In the genomic region with DNA sequence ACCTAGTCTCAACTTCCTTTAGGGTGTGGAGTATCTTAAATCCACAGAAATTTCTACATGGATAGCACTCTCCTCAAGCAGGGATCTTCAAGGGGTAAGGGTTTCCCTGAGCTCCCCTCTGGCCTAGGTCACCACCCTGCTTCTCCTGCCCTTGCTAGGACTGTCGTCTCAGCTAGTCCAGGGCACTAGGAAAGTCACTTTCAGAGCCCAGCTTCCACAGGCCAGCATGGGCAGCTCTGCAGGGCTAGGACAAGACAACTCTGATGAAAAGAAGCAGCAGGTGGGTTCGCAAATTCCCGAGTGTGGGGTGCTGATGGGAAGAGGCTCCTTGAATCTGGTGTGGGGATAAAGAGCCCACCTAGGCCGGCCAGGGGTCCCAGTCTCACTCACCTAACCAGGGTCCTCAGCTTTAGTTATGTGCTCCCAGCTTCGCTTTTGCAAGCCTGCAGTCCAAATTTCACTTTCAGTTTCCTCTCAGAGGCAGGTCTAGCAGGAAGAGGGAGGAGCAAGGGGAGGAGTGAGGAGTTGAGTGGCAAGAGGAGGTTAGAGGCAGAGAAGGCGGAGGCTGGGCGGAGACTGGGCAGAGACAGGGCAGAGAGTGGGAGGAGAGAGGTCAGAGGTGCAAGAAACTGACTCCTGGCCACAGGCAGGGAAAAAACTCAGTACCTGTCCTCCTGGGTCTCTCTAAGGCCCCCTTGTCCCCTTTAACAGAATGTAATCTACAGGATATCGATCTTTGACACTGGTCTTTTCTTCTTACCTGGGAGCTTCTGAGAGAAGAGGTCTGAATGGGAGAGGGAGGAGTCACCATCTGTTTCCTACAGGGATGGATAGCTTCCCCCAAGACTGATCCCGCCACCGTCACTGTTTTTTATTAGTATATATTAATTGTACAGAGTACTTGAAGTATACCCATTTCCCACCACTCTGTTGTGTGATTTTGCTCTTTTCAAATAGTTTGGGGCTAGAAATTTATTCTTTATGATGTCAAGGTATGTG, we compare ENCODE assay signal across 8 mouse cellular contexts. TPM values are rescaled to one million over a fixed set of nuclear protein-coding genes. Genes with fewer than 3 reads are reported as not detected.
A peak's percentile ranks its signal among the peaks of the same experiment; 100 is the strongest.
DNase-seq lines count a peak whose midpoint lies in the region; ATAC-seq and TF ChIP-seq lines count a peak whose summit lies in the region.

A gene (minus strand): TSS at position 488 of the 999 bp plus-strand sequence.

- no peaks in the 10 kb centered on the region for H3K79me2 ChIP-seq in MEL (ENCODE audit: control insufficient read depth, insufficient read depth, low read length, poor library complexity)

- H3K27ac ChIP-seq in MEL (ENCODE audit: control insufficient read depth, low read depth, low read length): no peak within 1 kb of the TSS
- H3K27ac ChIP-seq in forebrain, embryonic 16.5 days (ENCODE audit: low read length): no peak within 1 kb of the TSS
- no peak within 1 kb of the TSS for H3K27ac ChIP-seq in neural tube, embryonic 15.5 days (replicated peaks)

- peak in 1 of 2 experiments; percentile 40; a peak in 1 of 4 replicates for TF ChIP-seq POLR2A in MEL (IDR thresholded peaks at IDR 0.05; ENCODE audit: control insufficient read depth in 1 of 2, insufficient read depth in 1 of 2, low read depth in 1 of 2, low read length in 2 of 2, poor library complexity in 1 of 2)
- peak; percentile 63; the same call in 1 of the 2 replicates for TF ChIP-seq POLR2A in lung, adult 2 months (IDR thresholded peaks at IDR 0.05; ENCODE audit: borderline replicate concordance, extremely low read depth, low read depth, low read length)

- no peaks in the 10 kb centered on the region for H3K9me3 ChIP-seq in MEL (replicated peaks; ENCODE audit: insufficient read depth, low read length)
- H3K9me3 ChIP-seq in forebrain, embryonic 16.5 days (ENCODE audit: control insufficient read depth, low read length): no peaks in the 10 kb centered on the region
- H3K9me3 ChIP-seq in neural tube, embryonic 15.5 days (replicated peaks): no peaks in the 10 kb centered on the region

- no peaks in the 10 kb centered on the region; a peak in 1 of 4 replicates for H3K36me3 ChIP-seq in MEL (ENCODE audit: control insufficient read depth in 1 of 2, insufficient read depth in 2 of 2, low read length in 2 of 2)
- H3K36me3 ChIP-seq in forebrain, embryonic 16.5 days (ENCODE audit: control insufficient read depth, insufficient read depth): no peaks in the 10 kb centered on the region
- H3K36me3 ChIP-seq in neural tube, embryonic 15.5 days: no peaks in the 10 kb centered on the region

- no peaks in the 10 kb centered on the region; a peak in 1 of 4 replicates for H3K4me1 ChIP-seq in MEL (ENCODE audit: control insufficient read depth in 1 of 2, insufficient read depth in 2 of 2, low read length in 2 of 2)
- no peaks in the 10 kb centered on the region for H3K4me1 ChIP-seq in forebrain, embryonic 16.5 days (replicated peaks; ENCODE audit: control insufficient read depth, insufficient read depth, low read length)
- H3K4me1 ChIP-seq in lung, adult 2 months (ENCODE audit: control insufficient read depth, insufficient read depth, low read length): no peaks in the 10 kb centered on the region
- H3K4me1 ChIP-seq in neural tube, embryonic 15.5 days: no peaks in the 10 kb centered on the region

- H3K27me3 ChIP-seq in MEL (ENCODE audit: control insufficient read depth in 1 of 2, insufficient read depth in 2 of 2, low read length in 2 of 2): no peaks in the 10 kb centered on the region; a peak in 1 of 4 replicates
- no peaks in the 10 kb centered on the region for H3K27me3 ChIP-seq in forebrain, embryonic 16.5 days (replicated peaks; ENCODE audit: control insufficient read depth, insufficient read depth, low read length)
- no peaks in the 10 kb centered on the region for H3K27me3 ChIP-seq in neural tube, embryonic 15.5 days (replicated peaks)

- peak; percentile 78 for ATAC-seq in forebrain, embryonic 16.5 days
- peak; percentile 63; the same call in 1 of the 2 replicates for ATAC-seq in neural tube, embryonic 15.5 days (ENCODE audit: low FRiP score)

- peak within 1 kb of the TSS; percentile 67 for H3K9ac ChIP-seq in MEL (ENCODE audit: control insufficient read depth, low read depth, low read length, poor library complexity, severe bottlenecking)
- H3K9ac ChIP-seq in forebrain, embryonic 16.5 days (replicated peaks; ENCODE audit: low read depth, low read length): no peak within 1 kb of the TSS
- H3K9ac ChIP-seq in neural tube, embryonic 15.5 days (replicated peaks): no peak within 1 kb of the TSS; the same call in 1 of the 2 replicates

- H3K4me3 ChIP-seq in MEL (ENCODE audit: control insufficient read depth in 1 of 2, insufficient read depth in 1 of 2, low read depth in 2 of 2, low read length in 2 of 2): peak within 1 kb of the TSS; percentile 73 to 100
- peak within 1 kb of the TSS; percentile 20 for H3K4me3 ChIP-seq in forebrain, embryonic 16.5 days (replicated peaks; ENCODE audit: low read length)
- H3K4me3 ChIP-seq in lung, adult 2 months (replicated peaks; ENCODE audit: extremely low read depth, low read depth, low read length): peak within 1 kb of the TSS; percentile 72
- H3K4me3 ChIP-seq in neural tube, embryonic 15.5 days (replicated peaks): peak within 1 kb of the TSS; percentile 38

- peak; percentile 94 for DNase-seq in MEL (ENCODE audit: low read depth, low spot score)
- peak; percentile 47 to 79 for DNase-seq in cerebellum, adult 18-20 months
- DNase-seq in heart, postnatal 36 days: peak; percentile 84 to 87
- peak; percentile 30 to 61 for DNase-seq in layer of hippocampus, adult 18-20 months (ENCODE audit: low spot score in 2 of 2)
- DNase-seq in lung, adult 2 months: peak; percentile 87
- peak; percentile 78 for DNase-seq in testis, postnatal 14 days (ENCODE audit: low spot score)

- TF ChIP-seq RAD21 in MEL (IDR thresholded peaks at IDR 0.05; ENCODE audit: low read depth, low read length): no peak

- no peak for TF ChIP-seq CTCF in MEL (IDR thresholded peaks at IDR 0.05 in 2 of 3, conservative IDR thresholded peaks at IDR 0.05 in 1 of 3; ENCODE audit: control insufficient read depth in 1 of 3, insufficient read depth in 1 of 3, low read depth in 2 of 3, low read length in 3 of 3, poor library complexity in 1 of 3, severe bottlenecking in 1 of 3)
- no peak for TF ChIP-seq CTCF in lung, adult 2 months (IDR thresholded peaks at IDR 0.05; ENCODE audit: insufficient read depth, low read length)

- intact Hi-C loops in heart, postnatal 36 days (cut with DNase I): loop anchor here (5.0 to 10.0 kb wide), 2 partner anchors 117 to 300 kb away; a partner anchor contains a TSS

- H3K4me2 ChIP-seq in forebrain, embryonic 16.5 days (ENCODE audit: low read length): peak within 1 kb of the TSS; percentile 24
- H3K4me2 ChIP-seq in neural tube, embryonic 15.5 days: peak within 1 kb of the TSS; percentile 50

- no peak for TF ChIP-seq EP300 in MEL (IDR thresholded peaks at IDR 0.05; ENCODE audit: low read depth in 1 of 2, low read length in 2 of 2)

- WGBS in forebrain, embryonic 16.5 days: 25% methylated on average over 10 of the region's 10 CpGs
- WGBS in lung, adult 2 months: 8% methylated on average over 10 of the region's 10 CpGs
- 19% methylated on average over 10 of the region's 10 CpGs for WGBS in neural tube, embryonic 15.5 days

TF ChIP-seq in MEL, 35 proteins besides CTCF, POLR2A, EP300 and RAD21:
- TF ChIP-seq ELF1 (IDR thresholded peaks at IDR 0.05; ENCODE audit: low read depth, low read length): peak; percentile 70
- no peak for TF ChIP-seq GATA1 (IDR thresholded peaks at IDR 0.05; ENCODE audit: low read depth, low read length)
- TF ChIP-seq ZC3H11A (IDR thresholded peaks at IDR 0.05; ENCODE audit: low read depth, low read length): no peak
- TF ChIP-seq ETS1 (IDR thresholded peaks at IDR 0.05; ENCODE audit: low read depth, low read length): peak; percentile 55
- no peak for TF ChIP-seq JUND (IDR thresholded peaks at IDR 0.05; ENCODE audit: low read depth, low read length)
- TF ChIP-seq HCFC1 (IDR thresholded peaks at IDR 0.05; ENCODE audit: low read depth, low read length): peak; percentile 46; the same call in 1 of the 2 replicates
- TF ChIP-seq SIN3A (IDR thresholded peaks at IDR 0.05; ENCODE audit: low read length): peak; percentile 86
- TF ChIP-seq MXI1 (IDR thresholded peaks at IDR 0.05; ENCODE audit: low read depth, low read length): peak; percentile 64

RNA-seq across cellular contexts. Expression of the gene that starts here (rescaled TPM):
- total RNA-seq in MEL (2012; rRNA removed): 1.3 and 3.3 TPM in 2 replicates
- polyA plus RNA-seq in MEL (2012; ENCODE audit: insufficient read depth in 1 of 2, insufficient read length in 2 of 2, low read depth in 1 of 2, low replicate concordance in 2 of 2, missing spikeins in 1 of 2): 1 to 10 TPM in 1 of 2 experiments, not detected in 1; 2.8 TPM
- 0.41 TPM in 1 of 2 replicates, not detected in the other for polyA plus RNA-seq in forebrain, embryonic 16.5 days (2015; fragmentation: Nextera tagmentation; extraction: Ambion mirVana)
- total RNA-seq in heart, postnatal 36 days (2021): 1 to 10 TPM; 5.2 to 7.0 TPM
- 1 to 10 TPM; 3.3 to 4.0 TPM for total RNA-seq in layer of hippocampus, adult 18-20 months (2021)
- polyA plus RNA-seq in lung, adult 2 months (2012; rRNA removed): 6.1 and 9.7 TPM in 2 replicates
- 0.52 TPM in 1 of 2 replicates, not detected in the other for polyA plus RNA-seq in neural tube, embryonic 15.5 days (2015; fragmentation: Nextera tagmentation; extraction: Ambion mirVana)

Comparison
In these comparisons a context has a peak if more than half of its experiments do, and no peak if none do; other contexts are left out.
1. Peak in ATAC-seq, H3K4me3 ChIP-seq and H3K4me2 ChIP-seq in forebrain, embryonic 16.5 days; RNA of the gene not detected or under 1 TPM.
2. Peak in ATAC-seq, H3K4me3 ChIP-seq and H3K4me2 ChIP-seq in neural tube, embryonic 15.5 days; RNA of the gene not detected or under 1 TPM.
3. H3K4me3 ChIP-seq: peak in every context shown above with its lines; median percentile 86 in MEL; 72 in lung, adult 2 months; 38 in neural tube, embryonic 15.5 days; 20 in forebrain, embryonic 16.5 days.